Mouse (Mus musculus): ENCODE data around the gene Cux1.

DNA sequence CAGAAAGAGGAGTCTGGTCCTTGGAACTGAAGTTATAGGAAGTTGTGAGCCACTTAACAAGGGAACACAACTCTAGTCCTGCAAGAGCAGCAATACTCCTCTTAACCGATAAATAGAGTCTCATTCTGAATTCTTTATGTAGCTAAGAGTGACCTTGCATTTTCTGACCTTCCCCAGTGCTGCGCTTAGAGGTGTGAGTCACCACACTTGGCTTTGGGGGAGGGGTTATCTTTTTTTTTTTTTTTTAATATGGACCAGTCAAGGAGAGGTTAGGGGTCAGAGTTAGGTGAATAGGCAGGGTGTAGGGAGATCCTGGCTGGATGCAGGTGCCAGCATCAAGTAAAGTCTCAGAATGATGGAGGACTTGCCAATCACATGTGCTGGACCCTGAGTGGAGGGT lies 180.5 kb downstream of the Cux1 start:
- no peak for TF ChIP-seq CTCF (conservative IDR thresholded peaks at IDR 0.05; ENCODE audit: insufficient read depth, insufficient read length, low read depth, low read length)
- no peak for TF ChIP-seq POLR2A (IDR thresholded peaks at IDR 0.05; ENCODE audit: low read depth, low read length)
